Mouse (Mus musculus) liver, adult 2 months (tissue): ENCODE data around the gene Atp1b2.

Experiments
- CTCF ChIP-seq: fragments of 200-500 bp; IDR thresholded peaks from 2 replicates; pipeline ENCODE4 v1.5.1; 2011; ENCODE audit warnings: low read depth, low read length, control low read depth
- POLR2A ChIP-seq: fragments of 200-500 bp; IDR thresholded peaks from 2 replicates; pipeline ENCODE4 v1.6.1; 2011; ENCODE audit warnings: low read length, control low read depth; ENCODE audit not compliant: insufficient read depth; ENCODE audit errors: extremely low read depth

DNA sequence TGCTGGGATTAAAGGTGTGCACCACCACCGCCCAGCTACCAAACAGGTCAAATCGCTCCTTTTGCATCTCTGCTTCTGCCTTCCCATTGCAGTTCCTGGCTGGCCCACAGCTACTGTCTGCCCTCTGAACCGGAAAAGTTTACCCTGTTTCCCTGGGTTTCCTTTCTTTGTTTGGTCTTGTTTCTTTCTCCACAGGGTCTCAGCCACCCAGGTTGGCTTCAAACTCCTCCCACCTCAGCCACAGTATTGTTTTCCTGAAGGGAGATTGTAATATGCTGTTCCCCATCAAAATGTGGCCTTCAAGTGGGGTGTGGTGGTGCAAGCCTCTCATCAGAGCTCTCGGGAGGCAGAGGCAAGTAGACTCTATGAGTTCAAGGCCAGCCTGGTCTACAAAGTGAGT, 54.4 kb downstream of the Atp1b2 start:
- TF ChIP-seq CTCF (no peak), POLR2A (no peak)
